Mouse (Mus musculus) embryonic facial prominence, embryonic 11.5 days (tissue): ENCODE measurements at regions not wholly inside any gene's neighbourhood (a gene's known extent, or its start where the extent isn't known, plus 50 kb on each side); places are given as distances from the start of the nearest gene placed in this dataset.

ENCODE experiments used
- ATAC-seq: fragments of 200-750 bp; cut with Nextera tagmentation; replicated peaks from 2 replicates; pipeline ENCODE4 v1.8.0; 2017; ENCODE audit warnings: low read depth; ENCODE audit not compliant: insufficient number of reproducible peaks, low FRiP score, low TSS enrichment
- DNase-seq: peaks from one replicate; pipeline ENCODE4 v3.0.0-alpha.2; 2015; ENCODE audit warnings: low spot score
- H3K27ac ChIP-seq: fragments of 300-500 bp; sonication (generic); replicated peaks from 2 replicates; pipeline ENCODE4 v1.5.1; 2014; ENCODE audit warnings: mild to moderate bottlenecking, low read depth, low read length, control low read depth
- H3K27me3 ChIP-seq: fragments of 300-500 bp; sonication (generic); 2 replicates; pipeline ENCODE4 v1.6.1; 2014; ENCODE audit warnings: mild to moderate bottlenecking, low read length, moderate library complexity, mixed read lengths; ENCODE audit not compliant: control insufficient read depth, insufficient read depth
- H3K36me3 ChIP-seq: fragments of 300-500 bp; sonication (generic); replicated peaks from 2 replicates; pipeline ENCODE4 v1.6.1; 2014; ENCODE audit warnings: low read depth, mild to moderate bottlenecking, low read length, moderate library complexity, mixed read lengths; ENCODE audit not compliant: control insufficient read depth, insufficient read depth
- H3K4me1 ChIP-seq: fragments of 300-500 bp; sonication (generic); 2 replicates; pipeline ENCODE4 v1.6.1; 2014; ENCODE audit warnings: low read length, mixed read lengths; ENCODE audit not compliant: control insufficient read depth, insufficient read depth
- H3K4me2 ChIP-seq: fragments of 300-500 bp; sonication (generic); 2 replicates; pipeline ENCODE4 v1.6.1; 2014; ENCODE audit warnings: low read depth, mild to moderate bottlenecking, control low read depth, low read length, moderate library complexity
- H3K4me3 ChIP-seq: fragments of 300-500 bp; sonication (generic); 2 replicates; pipeline ENCODE4 v1.5.1; 2014; ENCODE audit warnings: low read depth, low read length, control low read depth
- H3K9ac ChIP-seq: fragments of 300-500 bp; sonication (generic); replicated peaks from 2 replicates; pipeline ENCODE4 v1.6.1; 2014; ENCODE audit warnings: mild to moderate bottlenecking, control low read depth, low read length
- H3K9me3 ChIP-seq: fragments of 300-500 bp; sonication (generic); replicated peaks from 2 replicates; pipeline ENCODE4 v1.6.1; 2016; ENCODE audit warnings: mild to moderate bottlenecking, low read length, inconsistent platforms, mixed read lengths; ENCODE audit not compliant: control insufficient read depth
- WGBS: fragments of 180-500 bp; shearing (Covaris S2); extraction: QIAGEN DNeasy Blood & Tissue Kit; methylation state at CpG from one replicate; pipeline ENCODE4 v1.1.7; 2014; 5-methylcytosine and 5-hydroxymethylcytosine counted together

DNA sequence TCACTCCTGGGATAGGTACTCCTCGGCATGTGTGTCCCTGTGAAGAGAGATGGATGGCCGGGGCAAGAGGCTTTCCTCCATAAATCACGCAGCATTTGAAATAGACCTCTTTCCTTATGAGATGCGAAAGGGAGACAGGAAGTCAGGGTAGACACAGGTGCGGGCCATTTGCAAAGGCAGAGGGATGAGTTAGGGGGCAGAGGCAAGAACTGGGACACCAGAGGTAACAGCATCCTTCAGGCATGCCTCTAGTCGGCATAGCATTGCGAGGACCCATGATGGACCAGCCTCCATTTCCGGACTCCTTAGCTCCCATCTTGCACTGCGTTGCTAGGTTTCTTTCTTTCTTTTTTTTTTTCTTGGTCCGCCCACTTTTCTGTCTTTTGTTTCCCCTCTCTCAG, 532.6 kb upstream of the Tbx3 start:
- H3K4me3 ChIP-seq, result no peak overlapping the region
- H3K27ac ChIP-seq, result no peak overlapping the region

DNA sequence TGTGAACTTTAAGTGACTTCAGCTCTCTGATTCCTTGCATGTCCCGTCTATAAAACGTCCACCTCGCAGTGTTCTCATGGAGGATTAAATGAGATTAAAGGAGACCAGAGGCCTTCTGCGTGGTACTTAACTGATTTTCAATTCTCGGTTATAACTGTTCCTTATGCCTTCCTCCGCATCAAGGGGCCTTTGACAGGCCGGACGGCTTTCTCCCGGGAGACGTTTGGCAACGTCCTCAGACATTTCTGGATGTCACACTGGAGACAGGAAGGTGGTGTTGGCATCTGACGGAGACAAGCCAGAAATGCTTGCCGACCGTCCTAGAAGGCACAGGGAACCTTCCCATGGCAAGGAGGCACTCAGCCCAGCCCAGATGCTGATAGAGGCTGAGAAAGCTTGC, 532.2 kb upstream of the Tbx3 start:
- Histone ChIP-seq H3K4me2 (no peak overlapping the region), H3K27ac (no peak overlapping the region), H3K36me3 (no peaks in the 10 kb centered on the region), H3K9me3 (no peaks in the 10 kb centered on the region), H3K4me3 (no peak overlapping the region), H3K27me3 (no peaks in the 10 kb centered on the region), H3K9ac (no peak overlapping the region), H3K4me1 (peaks cover 2% of the 10 kb centered on the region)
- no peak for DNase-seq
- 36% methylated on average over 14 of the region's 14 CpGs for WGBS
- ATAC-seq, result no peak

More for the DNA sequence above, 532.6 kb upstream of the Tbx3 start:
- WGBS, result 63% methylated on average over 10 of the region's 10 CpGs
- H3K27me3 ChIP-seq, result no peaks in the 10 kb centered on the region
- ATAC-seq, result no peak
- DNase-seq, result no peak
- no peak overlapping the region for H3K4me2 ChIP-seq
- no peak overlapping the region for H3K9ac ChIP-seq
- H3K4me1 ChIP-seq, result peaks cover 5% of the 10 kb centered on the region
- no peaks in the 10 kb centered on the region for H3K36me3 ChIP-seq
- H3K9me3 ChIP-seq, result no peaks in the 10 kb centered on the region

DNA sequence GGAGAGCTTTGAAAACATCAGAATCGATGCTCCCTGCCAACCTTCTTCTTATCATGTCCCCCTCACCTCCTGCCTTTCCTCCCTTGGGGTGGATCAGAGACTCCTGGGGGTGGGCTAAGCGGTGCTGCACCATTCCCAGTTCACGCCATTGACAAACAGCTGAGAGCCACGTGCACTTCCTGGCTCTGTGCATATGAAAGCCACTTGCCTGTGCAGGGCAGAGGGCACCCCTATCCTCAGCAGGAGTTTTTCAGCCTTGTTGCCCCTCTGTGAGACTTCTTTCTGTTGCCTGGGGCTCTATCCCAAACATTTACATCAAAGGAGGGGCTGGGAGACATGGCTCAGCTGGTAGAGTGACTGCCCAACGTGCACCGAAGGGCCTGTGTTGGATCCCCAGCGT, 531.1 kb upstream of the Tbx3 start:
- no peak overlapping the region for H3K27ac ChIP-seq
- no peaks in the 10 kb centered on the region for H3K27me3 ChIP-seq
- H3K4me2 ChIP-seq, result no peak overlapping the region
- no peaks in the 10 kb centered on the region; the same call in 1 of the 2 replicates for H3K4me1 ChIP-seq
- no peak for DNase-seq
- WGBS, result 25% methylated on average over 7 of the region's 7 CpGs
- no peaks in the 10 kb centered on the region for H3K36me3 ChIP-seq
- ATAC-seq, result no peak
- no peaks in the 10 kb centered on the region for H3K9me3 ChIP-seq
- no peak overlapping the region for H3K4me3 ChIP-seq
- no peak overlapping the region for H3K9ac ChIP-seq

DNA sequence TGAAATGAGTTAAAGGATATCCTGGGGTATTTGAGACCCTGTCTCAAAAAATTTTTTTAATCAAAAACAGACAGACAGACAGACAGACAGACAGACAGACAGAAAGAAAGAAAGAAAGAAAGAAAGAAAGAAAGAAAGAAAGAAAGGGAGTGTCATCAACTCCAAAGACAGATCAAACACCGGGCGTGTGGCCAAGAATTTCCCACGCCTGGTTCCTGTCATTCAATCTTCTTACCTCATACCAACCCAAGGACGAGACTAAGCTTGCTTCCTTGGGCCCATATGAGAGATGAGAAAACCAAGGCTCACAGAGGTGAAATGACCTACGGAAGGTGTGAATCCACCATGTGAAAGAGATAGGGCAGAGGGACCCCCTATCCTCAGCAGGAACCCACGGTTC, 530.7 kb upstream of the Tbx3 start:
- Histone ChIP-seq H3K27me3 (no peaks in the 10 kb centered on the region), H3K9ac (no peak overlapping the region), H3K4me2 (no peak overlapping the region), H3K4me1 (no peaks in the 10 kb centered on the region; the same call in 1 of the 2 replicates), H3K27ac (no peak overlapping the region), H3K9me3 (no peaks in the 10 kb centered on the region), H3K36me3 (no peaks in the 10 kb centered on the region), H3K4me3 (no peak overlapping the region)
- no peak for ATAC-seq
- 83% methylated on average over 6 of the region's 6 CpGs for WGBS
- no peak for DNase-seq

DNA sequence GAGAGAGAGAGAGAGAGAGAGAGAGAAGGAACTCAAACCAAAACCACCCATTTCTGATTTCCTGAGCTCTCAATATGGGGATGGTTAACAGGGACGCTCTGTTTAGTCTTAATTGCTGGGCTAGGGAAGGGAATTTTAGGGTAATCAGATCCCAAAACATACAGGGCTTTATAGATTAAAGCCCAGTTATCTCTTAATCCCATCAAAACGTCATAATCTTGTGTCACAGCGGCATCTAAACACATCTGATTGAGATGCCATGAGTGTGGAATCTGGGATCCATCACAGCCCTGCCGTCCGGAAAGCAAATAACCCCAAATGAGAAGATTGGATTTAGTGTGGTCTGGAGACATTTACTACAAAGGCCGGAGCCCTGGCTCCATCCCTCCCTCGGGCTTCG, 527.1 kb upstream of the Tbx3 start:
- H3K4me3 ChIP-seq, result no peak overlapping the region
- WGBS, result 19% methylated on average over 8 of the region's 8 CpGs
- no peaks in the 10 kb centered on the region for H3K36me3 ChIP-seq
- no peaks in the 10 kb centered on the region for H3K27me3 ChIP-seq
- H3K27ac ChIP-seq, result no peak overlapping the region
- no peak overlapping the region for H3K4me2 ChIP-seq
- no peaks in the 10 kb centered on the region for H3K9me3 ChIP-seq
- DNase-seq (peak; percentile 67), ATAC-seq (no peak)
- H3K4me1 ChIP-seq, result no peaks in the 10 kb centered on the region
- H3K9ac ChIP-seq, result no peak overlapping the region

DNA sequence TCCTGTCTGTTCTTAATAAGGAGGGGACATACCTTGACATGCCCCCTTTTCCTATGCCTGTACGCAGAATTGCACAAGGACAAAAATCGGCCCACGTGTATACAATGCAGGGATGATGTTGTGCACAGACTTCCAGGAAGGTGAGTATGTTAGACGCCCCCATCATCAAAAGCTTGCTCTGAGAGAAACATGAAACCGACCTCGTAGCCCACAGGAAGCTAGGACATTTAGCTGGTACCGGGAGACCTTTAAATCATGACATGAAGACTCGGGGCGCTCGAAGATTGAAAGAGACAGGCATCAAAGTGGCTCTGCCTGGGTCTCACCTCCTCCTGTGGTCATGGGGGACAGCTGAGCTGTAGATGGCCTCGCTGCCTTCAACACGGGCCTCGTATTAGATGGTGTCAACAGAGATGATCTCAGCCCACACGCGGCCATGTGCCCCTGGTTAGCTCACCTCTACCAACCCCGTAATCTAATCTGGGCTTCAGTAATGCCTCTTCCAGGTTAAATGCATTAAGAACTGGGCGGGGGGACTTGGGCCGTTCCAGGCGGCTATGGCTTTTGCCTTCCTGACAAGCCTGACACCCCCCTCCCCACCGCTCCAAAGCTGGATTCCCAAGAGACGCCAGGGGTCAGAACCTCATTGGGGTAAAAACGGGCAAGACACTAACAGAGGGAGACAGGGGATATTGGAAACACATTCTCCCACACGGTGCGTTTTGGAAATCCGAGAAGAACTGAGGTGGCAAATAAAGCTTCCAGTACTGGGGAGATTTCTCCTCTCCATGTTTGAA, 520.9 kb upstream of the Tbx3 start:
- peak; percentile 56; the same call in 1 of the 2 replicates for ATAC-seq
- Histone ChIP-seq H3K4me2 (no peak overlapping the region), H3K27me3 (no peaks in the 10 kb centered on the region), H3K9ac (no peak overlapping the region), H3K27ac (no peak overlapping the region), H3K4me3 (no peak overlapping the region), H3K4me1 (no peaks in the 10 kb centered on the region), H3K36me3 (no peaks in the 10 kb centered on the region), H3K9me3 (no peaks in the 10 kb centered on the region)
- DNase-seq, result peak; percentile 86
- 40% methylated on average over 25 of the region's 25 CpGs for WGBS

DNA sequence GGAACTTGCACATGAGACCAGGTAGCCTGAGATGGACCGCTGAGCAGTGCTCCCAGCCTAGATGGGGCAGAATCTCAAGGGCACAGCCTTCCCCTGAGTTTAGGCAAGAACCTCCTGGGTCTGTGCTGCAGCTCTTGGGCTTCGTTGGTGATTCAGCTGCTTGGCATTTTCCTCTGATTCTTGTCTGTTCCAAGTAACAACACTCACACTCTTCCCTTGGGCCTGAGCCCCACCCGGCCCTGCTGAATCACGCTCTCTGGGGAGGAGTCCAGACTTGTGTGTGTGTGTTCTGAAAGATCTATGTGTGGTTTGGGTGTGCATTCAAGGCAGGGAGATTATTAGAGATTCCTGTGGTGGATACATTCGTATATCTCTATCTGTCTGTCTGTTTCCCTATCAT, 517.4 kb upstream of the Tbx3 start:
- ATAC-seq, result no peak
- no peak for DNase-seq
- H3K4me1 ChIP-seq, result no peaks in the 10 kb centered on the region
- H3K9ac ChIP-seq, result no peak overlapping the region
- H3K36me3 ChIP-seq, result no peaks in the 10 kb centered on the region
- H3K27ac ChIP-seq, result no peak overlapping the region
- WGBS, result 90% methylated on average over 5 of the region's 5 CpGs
- no peak overlapping the region for H3K4me2 ChIP-seq
- H3K4me3 ChIP-seq, result no peak overlapping the region
- H3K27me3 ChIP-seq, result no peaks in the 10 kb centered on the region
- H3K9me3 ChIP-seq, result no peaks in the 10 kb centered on the region

DNA sequence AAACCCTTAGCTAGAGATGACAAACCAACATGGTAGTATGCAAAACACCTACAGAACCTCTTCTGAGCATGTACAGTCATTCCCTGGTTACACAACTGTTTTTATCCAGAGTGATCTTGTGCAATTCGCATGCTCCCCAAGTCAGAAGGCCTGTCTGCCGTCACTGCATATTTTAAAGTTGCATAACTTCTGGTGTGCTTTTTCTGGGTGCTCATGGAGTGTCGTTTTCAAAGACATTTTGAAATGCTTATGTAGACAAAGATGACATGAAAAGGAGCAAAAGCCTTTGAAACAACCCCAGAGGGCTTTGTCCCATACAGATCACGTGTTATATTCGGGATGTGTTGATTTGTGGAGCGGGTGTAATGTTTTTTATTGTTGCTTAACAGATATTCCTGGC, 513.8 kb upstream of the Tbx3 start:
- Histone ChIP-seq H3K27me3 (no peaks in the 10 kb centered on the region), H3K9me3 (no peaks in the 10 kb centered on the region), H3K9ac (no peak overlapping the region), H3K4me2 (no peak overlapping the region), H3K27ac (no peak overlapping the region), H3K4me1 (no peaks in the 10 kb centered on the region), H3K4me3 (no peak overlapping the region), H3K36me3 (no peaks in the 10 kb centered on the region)
- WGBS, result 87% methylated on average over 6 of the region's 6 CpGs
- DNase-seq (no peak), ATAC-seq (no peak)
